ENCODE assay signal across 8 mouse cellular contexts in the genomic region with DNA sequence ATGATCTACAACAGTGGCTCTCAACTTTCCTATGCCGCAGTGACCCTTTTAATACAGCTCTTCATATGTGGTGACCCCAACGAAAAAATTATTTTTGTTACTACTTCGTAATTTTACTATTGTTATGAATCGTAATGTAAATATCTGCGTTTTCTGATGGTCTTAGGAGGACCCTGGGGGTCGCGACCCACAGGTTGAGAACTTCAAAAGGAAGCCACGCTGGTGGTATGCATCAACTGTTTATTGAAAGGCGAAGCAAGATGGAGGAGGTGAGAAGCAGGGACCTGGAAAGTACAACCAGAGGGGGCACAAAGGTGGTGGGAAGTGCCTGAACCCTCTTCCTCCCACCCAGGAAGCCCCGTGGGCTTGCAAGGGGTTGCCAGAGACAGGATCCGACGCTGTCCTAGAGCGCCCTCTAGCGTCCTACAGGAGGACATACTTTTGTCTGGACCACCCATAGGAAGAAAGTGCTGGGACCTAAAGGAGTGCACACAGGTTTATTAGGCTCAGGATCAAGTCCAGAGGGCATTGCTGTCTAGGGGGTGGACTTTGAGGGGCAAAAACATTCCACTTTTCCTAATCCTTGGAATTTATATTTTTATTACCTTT. TPM values are rescaled to one million over a fixed set of nuclear protein-coding genes. Genes with fewer than 3 reads are reported as not detected.
DNase-seq lines count a peak whose midpoint lies in the region; ATAC-seq lines count a peak whose summit lies in the region.

No protein-coding gene starts in this region.

- no peak for ATAC-seq in limb, embryonic 11.5 days (ENCODE audit: insufficient number of reproducible peaks, low FRiP score, low TSS enrichment, low read depth)
- 0 out of 2 replicates have a peak, but pooled peaks have one; percentile 44 for ATAC-seq in monocyte, adult 5-6 weeks (replicated peaks; ENCODE audit: insufficient number of reproducible peaks, low FRiP score, low TSS enrichment, poor library complexity, severe bottlenecking)

- H3K4me3 ChIP-seq in embryonic facial prominence, embryonic 10.5 days = peak overlapping the region; percentile 11; the same call in 1 of the 2 replicates
- H3K4me3 ChIP-seq in limb, embryonic 11.5 days (ENCODE audit: low read depth, low read length) = no peak overlapping the region

- no peaks in the 10 kb centered on the region for H3K36me3 ChIP-seq in embryonic facial prominence, embryonic 10.5 days (replicated peaks)
- no peaks in the 10 kb centered on the region for H3K36me3 ChIP-seq in limb, embryonic 11.5 days (ENCODE audit: control insufficient read depth, insufficient read depth, low read length)

- intact Hi-C loops in left cerebral cortex, postnatal 36 days (cut with DNase I) = loop anchor here (10.0 kb wide), 1 partner anchor 344 kb away; no protein-coding TSS in a partner anchor
- intact Hi-C loops in heart, postnatal 14 days (cut with DNase I) = loop anchor here (2.0 to 5.0 kb wide), 5 partner anchors 36 to 340 kb away; a partner anchor contains a TSS

- H3K9ac ChIP-seq in limb, embryonic 11.5 days (ENCODE audit: low read length) = no peak overlapping the region

- no peaks in the 10 kb centered on the region for H3K9me3 ChIP-seq in embryonic facial prominence, embryonic 10.5 days
- H3K9me3 ChIP-seq in limb, embryonic 11.5 days (ENCODE audit: control insufficient read depth, low read length) = no peaks in the 10 kb centered on the region

- H3K27me3 ChIP-seq in embryonic facial prominence, embryonic 10.5 days (replicated peaks; ENCODE audit: low read depth, poor library complexity, severe bottlenecking) = peaks cover 10% of the 10 kb centered on the region
- no peaks in the 10 kb centered on the region for H3K27me3 ChIP-seq in limb, embryonic 11.5 days (ENCODE audit: control insufficient read depth, insufficient read depth, low read length)

- 30% methylated on average over 14 of the region's 14 CpGs for WGBS in embryonic facial prominence, embryonic 10.5 days
- 30% methylated on average over 14 of the region's 14 CpGs for whole genome bisulfite sequencing in limb, embryonic 11.5 days

- peaks cover 11% of the 10 kb centered on the region for H3K4me1 ChIP-seq in embryonic facial prominence, embryonic 10.5 days
- H3K4me1 ChIP-seq in limb, embryonic 11.5 days (ENCODE audit: control insufficient read depth, insufficient read depth, low read length) = 0 out of 2 replicates have a peak, but pooled peaks cover 2% of the 10 kb centered on the region

- peak; percentile 39 to 58 for DNase-seq in left cerebral cortex, adult 18-20 months (ENCODE audit: low spot score in 2 of 2)
- DNase-seq in left cerebral cortex, postnatal 36 days (ENCODE audit: low spot score in 2 of 2) = no peak
- peak; percentile 34 for DNase-seq in adrenal gland, adult 8-10 months
- DNase-seq in embryonic facial prominence, embryonic 10.5 days (ENCODE audit: low spot score) = peak; percentile 72
- DNase-seq in heart, postnatal 14 days = peak; percentile 64 to 75
- peak; percentile 80 for DNase-seq in limb, embryonic 11.5 days (ENCODE audit: low spot score)
- DNase-seq in thymus, adult 18-20 months = peak; percentile 40 to 54

- no peak overlapping the region for H3K4me2 ChIP-seq in limb, embryonic 11.5 days (ENCODE audit: low read depth, severe bottlenecking)

- no peak overlapping the region for H3K27ac ChIP-seq in embryonic facial prominence, embryonic 10.5 days (replicated peaks)
- H3K27ac ChIP-seq in limb, embryonic 11.5 days (replicated peaks; ENCODE audit: low read depth, low read length) = no peak overlapping the region

RNA-seq across cellular contexts. Expression of a gene that starts 7.8 kb away (rescaled TPM):
- 100 to 1,000 TPM in 1 of 2 experiments, 10 to 100 TPM in 1; 96.7 to 104 TPM for total RNA-seq in left cerebral cortex, adult 18-20 months (2021)
- 10 to 100 TPM; 66.2 to 81.9 TPM for total RNA-seq in left cerebral cortex, postnatal 36 days (2021)
- 10 to 100 TPM in 1 of 4 experiments, 1 to 10 TPM in 3; 5.3 to 11.3 (median 8.1) TPM for total RNA-seq in adrenal gland, adult 8-10 months (2022)
- 0.87 and 2.5 TPM in 2 replicates for polyA plus RNA-seq in embryonic facial prominence, embryonic 10.5 days (2016; fragmentation: Nextera tagmentation; extraction: Ambion mirVana)
- total RNA-seq in heart, postnatal 14 days (2021) = not detected
- polyA plus RNA-seq in limb, embryonic 11.5 days (2014; fragmentation: Nextera tagmentation; extraction: Ambion mirVana) = 1.8 and 2.2 TPM in 2 replicates
- not detected in 3 replicates for total RNA-seq in monocyte, adult 5-6 weeks (2017)

RNA-seq across cellular contexts. Expression of a gene that starts 24.8 kb away (rescaled TPM):
- under 1 TPM; 0.59 to 0.70 TPM for total RNA-seq in left cerebral cortex, adult 18-20 months (2021)
- total RNA-seq in left cerebral cortex, postnatal 36 days (2021) = 1 to 10 TPM in 1 of 2 experiments, under 1 TPM in 1; 0.62 to 1.7 TPM
- total RNA-seq in adrenal gland, adult 8-10 months (2022) = 10 to 100 TPM in 2 of 4 experiments, 1 to 10 TPM in 2; 2.8 to 11.3 (median 6.9) TPM
- 2.5 and 3.0 TPM in 2 replicates for polyA plus RNA-seq in embryonic facial prominence, embryonic 10.5 days (2016; fragmentation: Nextera tagmentation; extraction: Ambion mirVana)
- total RNA-seq in heart, postnatal 14 days (2021) = 1 to 10 TPM; 3.2 to 3.4 TPM
- 1.4 and 1.8 TPM in 2 replicates for polyA plus RNA-seq in limb, embryonic 11.5 days (2014; fragmentation: Nextera tagmentation; extraction: Ambion mirVana)
- total RNA-seq in monocyte, adult 5-6 weeks (2017) = not detected in 3 replicates

RNA-seq across cellular contexts. Expression of a gene that starts 29.2 kb away (rescaled TPM):
- total RNA-seq in left cerebral cortex, adult 18-20 months (2021) = 10 to 100 TPM; 11.8 to 15.9 TPM
- 10 to 100 TPM; 14.7 to 15.6 TPM for total RNA-seq in left cerebral cortex, postnatal 36 days (2021)
- 10 to 100 TPM in 3 of 4 experiments, 1 to 10 TPM in 1; 9.9 to 16.8 (median 12.6) TPM for total RNA-seq in adrenal gland, adult 8-10 months (2022)
- polyA plus RNA-seq in embryonic facial prominence, embryonic 10.5 days (2016; fragmentation: Nextera tagmentation; extraction: Ambion mirVana) = 10.6 and 11.5 TPM in 2 replicates
- total RNA-seq in heart, postnatal 14 days (2021) = 10 to 100 TPM; 14.4 to 15.5 TPM
- polyA plus RNA-seq in limb, embryonic 11.5 days (2014; fragmentation: Nextera tagmentation; extraction: Ambion mirVana) = 21.1 and 21.8 TPM in 2 replicates
- 0.10 to 0.43 TPM in 2 of 3 replicates, not detected in the other for total RNA-seq in monocyte, adult 5-6 weeks (2017)

RNA-seq across cellular contexts. Expression of a gene that starts 36.2 kb away (rescaled TPM):
- 100 to 1,000 TPM; 106 to 107 TPM for total RNA-seq in left cerebral cortex, adult 18-20 months (2021)
- total RNA-seq in left cerebral cortex, postnatal 36 days (2021) = 100 to 1,000 TPM in 1 of 2 experiments, 10 to 100 TPM in 1; 92.3 to 124 TPM
- 100 to 1,000 TPM; 120 to 169 (median 145) TPM for total RNA-seq in adrenal gland, adult 8-10 months (2022)
- 96.2 and 98.1 TPM in 2 replicates for polyA plus RNA-seq in embryonic facial prominence, embryonic 10.5 days (2016; fragmentation: Nextera tagmentation; extraction: Ambion mirVana)
- total RNA-seq in heart, postnatal 14 days (2021) = 10 to 100 TPM; 69.1 to 71.2 TPM
- polyA plus RNA-seq in limb, embryonic 11.5 days (2014; fragmentation: Nextera tagmentation; extraction: Ambion mirVana) = 66.6 and 67.4 TPM in 2 replicates
- total RNA-seq in monocyte, adult 5-6 weeks (2017) = 45.0 to 83.3 TPM (median 59.1 TPM) in 3 replicates

RNA-seq across cellular contexts. Expression of a gene that starts 46.2 kb away (rescaled TPM):
- 1 to 10 TPM; 9.4 TPM for total RNA-seq in left cerebral cortex, adult 18-20 months (2021)
- 10 to 100 TPM in 1 of 2 experiments, 1 to 10 TPM in 1; 9.5 to 11.3 TPM for total RNA-seq in left cerebral cortex, postnatal 36 days (2021)
- total RNA-seq in adrenal gland, adult 8-10 months (2022) = 10 to 100 TPM in 1 of 4 experiments, 1 to 10 TPM in 3; 7.9 to 11.2 (median 9.2) TPM
- 53.4 and 58.3 TPM in 2 replicates for polyA plus RNA-seq in embryonic facial prominence, embryonic 10.5 days (2016; fragmentation: Nextera tagmentation; extraction: Ambion mirVana)
- total RNA-seq in heart, postnatal 14 days (2021) = 10 to 100 TPM; 12.0 TPM
- polyA plus RNA-seq in limb, embryonic 11.5 days (2014; fragmentation: Nextera tagmentation; extraction: Ambion mirVana) = 69.4 and 75.8 TPM in 2 replicates
- total RNA-seq in monocyte, adult 5-6 weeks (2017) = 0.10 to 0.75 TPM in 2 of 3 replicates, not detected in the other

Comparison
In these comparisons a context has a peak if more than half of its experiments do, and no peak if none do; other contexts are left out.
1. DNase-seq: peak in left cerebral cortex, adult 18-20 months (2 of 2), adrenal gland, adult 8-10 months (single experiment), embryonic facial prominence, embryonic 10.5 days (single experiment), heart, postnatal 14 days (2 of 2), limb, embryonic 11.5 days (single experiment) and thymus, adult 18-20 months (2 of 2); none in left cerebral cortex, postnatal 36 days (0 of 2).
2. RNA of a gene that starts 7.8 kb away (total RNA-seq): 96.7 to 104 TPM in left cerebral cortex, adult 18-20 months and 66.2 to 81.9 TPM in left cerebral cortex, postnatal 36 days; 5.3 to 11.3 TPM in adrenal gland, adult 8-10 months, not detected in heart, postnatal 14 days and not detected in monocyte, adult 5-6 weeks; every median in the first group is over 4 times any median in the second.